Mouse (Mus musculus) liver, postnatal 0 days (tissue): ENCODE data around the gene Ndufs8. TPM values are rescaled to one million over a fixed set of nuclear protein-coding genes. Genes with fewer than 3 reads are reported as not detected.
A peak's percentile ranks its signal among the peaks of the same experiment; 100 is the strongest.

ENCODE experiments used
- ATAC-seq: fragments of 200-750 bp; cut with Nextera tagmentation; 2 replicates; pipeline ENCODE4 v1.8.0; 2017; ENCODE audit warnings: mild to moderate bottlenecking, moderate library complexity
- DNase-seq: peaks from one replicate; pipeline ENCODE4 v3.0.0-alpha.2; 2016
- H3K27ac ChIP-seq: fragments of 300-500 bp; sonication (generic); 2 replicates; pipeline ENCODE4 v1.5.1; 2014; ENCODE audit warnings: antibody characterized with exemption, moderate library complexity, mild to moderate bottlenecking, low read depth
- H3K27me3 ChIP-seq: fragments of 300-500 bp; sonication (generic); 2 replicates; pipeline ENCODE4 v1.6.1; 2014; ENCODE audit warnings: low read length, control low read depth, mixed read lengths; ENCODE audit not compliant: insufficient read depth
- H3K36me3 ChIP-seq: fragments of 300-500 bp; sonication (generic); replicated peaks from 2 replicates; pipeline ENCODE4 v1.6.1; 2014; ENCODE audit warnings: mild to moderate bottlenecking, control low read depth, low read length, moderate library complexity, mixed read lengths; ENCODE audit not compliant: insufficient read depth
- H3K4me1 ChIP-seq: fragments of 300-500 bp; sonication (generic); 2 replicates; pipeline ENCODE4 v1.6.1; 2014; ENCODE audit warnings: antibody characterized with exemption, mild to moderate bottlenecking, control low read depth; ENCODE audit not compliant: insufficient read depth
- H3K4me2 ChIP-seq: fragments of 300-500 bp; sonication (generic); 2 replicates; pipeline ENCODE4 v1.6.1; 2014; ENCODE audit warnings: low read depth, mild to moderate bottlenecking, low read length, moderate library complexity, mixed read lengths
- H3K4me3 ChIP-seq: fragments of 300-500 bp; sonication (generic); 2 replicates; pipeline ENCODE4 v1.5.1; 2014; ENCODE audit warnings: low read depth, low read length
- H3K9ac ChIP-seq: fragments of 300-500 bp; sonication (generic); replicated peaks from 2 replicates; pipeline ENCODE4 v1.6.1; 2014; ENCODE audit warnings: mild to moderate bottlenecking, moderate library complexity
- H3K9me3 ChIP-seq: fragments of 300-500 bp; sonication (generic); 2 replicates; pipeline ENCODE4 v1.6.1; 2016; ENCODE audit warnings: mild to moderate bottlenecking, control low read depth, low read length, mixed read lengths
- CTCF ChIP-seq: sonication (generic); IDR thresholded peaks from 2 replicates; pipeline ENCODE4 v1.5.1; 2016; ENCODE audit warnings: antibody characterized with exemption, low read depth
- EP300 ChIP-seq: IDR thresholded peaks from 2 replicates; pipeline ENCODE4 v1.6.1; 2016; ENCODE audit warnings: antibody characterized with exemption, low read depth, mild to moderate bottlenecking
- WGBS: fragments of 180-500 bp; shearing (Covaris S2); extraction: QIAGEN DNeasy Blood & Tissue Kit; methylation state at CpG from one replicate; pipeline ENCODE4 v1.1.7; 2014; ENCODE audit not compliant: insufficient replicate concordance; 5-methylcytosine and 5-hydroxymethylcytosine counted together
- polyA plus RNA-seq: library from polyadenylated mRNA; unstranded; fragments of >200 nt; fragmentation: Nextera tagmentation; extraction: Ambion mirVana; gene quantifications from 2 replicates; pipeline ENCODE4 v1.2.1, GENCODE M21; 2015

Ndufs8 gene
- polyA plus RNA-seq, 1 experiment from 2014 or later, result 167 TPM

- DNase-seq (no peak), ATAC-seq (peak; percentile 64)
- H3K4me2 ChIP-seq, result peak overlapping the region; percentile 10
- TF ChIP-seq EP300 (no peak), CTCF (no peak)
- peaks cover 37% of the 10 kb centered on the region for H3K36me3 ChIP-seq
- no peaks in the 10 kb centered on the region for H3K27me3 ChIP-seq
- peaks cover 18% of the 10 kb centered on the region for H3K4me1 ChIP-seq
- H3K9me3 ChIP-seq, result no peaks in the 10 kb centered on the region
- no peak overlapping the region for H3K4me3 ChIP-seq
- peak overlapping the region; percentile 25; the same call in 1 of the 2 replicates for H3K27ac ChIP-seq
- 63% methylated on average over 6 of the region's 6 CpGs for WGBS
- H3K9ac ChIP-seq, result no peak overlapping the region
Measured at GRCm38 (mm10) chr19:3880054-3880848, 32.3 kb downstream of the Ndufs8 start.

- no peak overlapping the region for H3K27ac ChIP-seq
Measured at GRCm38 (mm10) chr19:3875045-3875444, 37.5 kb downstream of the Ndufs8 start.

GRCm38 (mm10) chr19:3872373-3872772 is 40.2 kb downstream of the Ndufs8 start:
- no peak overlapping the region for H3K4me3 ChIP-seq
- no peak for TF ChIP-seq EP300
- no peak for TF ChIP-seq CTCF
- 63% methylated on average over 4 of the region's 4 CpGs for WGBS
- no peaks in the 10 kb centered on the region for H3K27me3 ChIP-seq
- H3K4me1 ChIP-seq, result peaks cover 11% of the 10 kb centered on the region; the same call in 1 of the 2 replicates
- no peak overlapping the region for H3K4me2 ChIP-seq
- DNase-seq (no peak), ATAC-seq (no peak)
- peaks cover 17% of the 10 kb centered on the region for H3K36me3 ChIP-seq
- H3K9ac ChIP-seq, result no peak overlapping the region
- H3K9me3 ChIP-seq, result no peaks in the 10 kb centered on the region
- H3K27ac ChIP-seq, result no peak overlapping the region

More at GRCm38 (mm10) chr19:3875045-3875444, 37.5 kb downstream of the Ndufs8 start:
- Histone ChIP-seq H3K4me2 (no peak overlapping the region), H3K4me1 (peaks cover 17% of the 10 kb centered on the region), H3K36me3 (peaks cover 22% of the 10 kb centered on the region), H3K9ac (no peak overlapping the region), H3K27me3 (no peaks in the 10 kb centered on the region), H3K4me3 (no peak overlapping the region), H3K9me3 (no peaks in the 10 kb centered on the region)
- no peak for TF ChIP-seq EP300
- TF ChIP-seq CTCF, result no peak
- no peak for ATAC-seq
- WGBS, result 66% methylated on average over 7 of the region's 7 CpGs
- no peak for DNase-seq

- ATAC-seq, result no peak
- Histone ChIP-seq H3K9ac (no peak overlapping the region), H3K9me3 (no peaks in the 10 kb centered on the region), H3K4me1 (peaks cover 11% of the 10 kb centered on the region; the same call in 1 of the 2 replicates), H3K27me3 (no peaks in the 10 kb centered on the region), H3K36me3 (peaks cover 14% of the 10 kb centered on the region), H3K4me3 (no peak overlapping the region), H3K27ac (no peak overlapping the region), H3K4me2 (no peak overlapping the region)
- DNase-seq, result no peak
- TF ChIP-seq CTCF (no peak), EP300 (no peak)
Measured at GRCm38 (mm10) chr19:3871468-3871867, 41.1 kb downstream of the Ndufs8 start.

- WGBS, result 88% methylated on average over 1 of the region's 1 CpGs
- TF ChIP-seq EP300 (no peak), CTCF (no peak)
Measured at GRCm38 (mm10) chr19:3868290-3868689, 44.3 kb downstream of the Ndufs8 start.

GRCm38 (mm10) chr19:3864960-3865359 is 47.6 kb downstream of the Ndufs8 start:
- peak; percentile 57 for TF ChIP-seq CTCF
- no peak for TF ChIP-seq EP300
- DNase-seq, result no peak
- Histone ChIP-seq H3K27ac (no peak overlapping the region), H3K36me3 (peaks cover 20% of the 10 kb centered on the region), H3K4me2 (no peak overlapping the region), H3K4me3 (no peak overlapping the region), H3K9ac (no peak overlapping the region), H3K9me3 (no peaks in the 10 kb centered on the region), H3K4me1 (peaks cover 12% of the 10 kb centered on the region), H3K27me3 (no peaks in the 10 kb centered on the region)
- ATAC-seq, result no peak
- 84% methylated on average over 2 of the region's 2 CpGs for WGBS

More at GRCm38 (mm10) chr19:3868290-3868689, 44.3 kb downstream of the Ndufs8 start:
- DNase-seq (no peak), ATAC-seq (no peak)
- Histone ChIP-seq H3K4me3 (no peak overlapping the region), H3K27ac (no peak overlapping the region), H3K27me3 (no peaks in the 10 kb centered on the region), H3K36me3 (peaks cover 16% of the 10 kb centered on the region), H3K4me2 (no peak overlapping the region), H3K4me1 (peaks cover 8% of the 10 kb centered on the region; the same call in 1 of the 2 replicates), H3K9ac (no peak overlapping the region), H3K9me3 (no peaks in the 10 kb centered on the region)
